Mouse (Mus musculus): Measurements from ENCODE around the gene Higd2a. TPM values are rescaled to one million over a fixed set of nuclear protein-coding genes. Genes with fewer than 3 reads are reported as not detected.
A peak's percentile ranks its signal among the peaks of the same experiment; 100 is the strongest.

Gene Higd2a
- polyA plus RNA-seq, 1 experiment from 2014 or later = 192 TPM

DNA sequence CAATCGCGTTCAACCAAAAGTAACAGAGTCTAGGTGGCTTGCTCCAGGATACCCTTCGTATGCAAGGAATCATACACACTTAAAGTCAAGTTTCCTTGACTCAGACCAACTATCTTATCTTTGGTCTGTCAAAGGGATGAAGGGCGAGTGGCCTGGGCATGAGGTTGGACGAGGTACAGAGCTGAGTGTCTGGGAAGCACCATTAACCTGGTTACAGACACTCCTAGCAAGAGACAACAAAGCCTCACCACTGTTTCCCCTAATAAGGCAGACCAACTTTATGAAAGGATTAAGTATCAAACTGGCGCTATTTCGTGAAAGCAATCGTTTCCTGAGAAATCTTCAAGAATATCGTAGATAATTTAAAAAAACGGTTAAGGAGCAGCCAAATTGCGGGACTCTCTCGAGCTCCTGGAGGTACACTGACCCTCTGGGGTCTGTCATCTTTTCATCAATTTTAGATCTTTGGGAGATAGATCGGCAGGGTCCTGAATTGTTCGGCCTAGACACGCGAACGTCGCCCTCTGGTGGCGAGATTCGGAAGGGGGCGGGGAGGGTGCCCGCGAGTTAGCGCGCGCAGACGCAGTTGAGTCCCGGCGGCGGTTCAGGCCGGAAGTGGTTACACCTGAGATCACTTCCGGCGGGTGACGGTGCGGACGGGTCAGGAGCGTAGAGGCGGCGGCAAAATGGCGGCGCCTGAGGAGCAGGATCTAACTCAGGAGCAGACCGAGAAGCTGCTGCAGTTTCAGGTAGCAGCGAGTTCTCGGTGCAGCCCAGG lies 31.3 kb downstream of the Higd2a start, which contains the start of gene Faf2:
Gene Faf2 (plus strand): TSS at position 630 of the 778 bp plus-strand sequence.
- no peaks in the 10 kb centered on the region for H3K9me3 ChIP-seq (ENCODE audit: control insufficient read depth, low read length)
- H3K9ac ChIP-seq (ENCODE audit: low read length) = peak within 1 kb of the TSS; percentile 99
- peak within 1 kb of the TSS; percentile 95 for H3K4me3 ChIP-seq (ENCODE audit: low read length)
- ATAC-seq (ENCODE audit: low read depth) = peak; percentile 99
- no peaks in the 10 kb centered on the region for H3K36me3 ChIP-seq (ENCODE audit: control insufficient read depth, insufficient read depth, low read length)
- no peaks in the 10 kb centered on the region for H3K27me3 ChIP-seq (ENCODE audit: control insufficient read depth, insufficient read depth, low read depth, low read length)
- H3K4me2 ChIP-seq (ENCODE audit: low read depth, low read length) = peak within 1 kb of the TSS; percentile 95
- 10% methylated on average over 44 of the region's 44 CpGs for WGBS
- H3K4me1 ChIP-seq (replicated peaks; ENCODE audit: control insufficient read depth, insufficient read depth, low read length) = peaks cover 8% of the 10 kb centered on the region
- H3K27ac ChIP-seq (ENCODE audit: low read length) = peak within 1 kb of the TSS; percentile 78

DNA sequence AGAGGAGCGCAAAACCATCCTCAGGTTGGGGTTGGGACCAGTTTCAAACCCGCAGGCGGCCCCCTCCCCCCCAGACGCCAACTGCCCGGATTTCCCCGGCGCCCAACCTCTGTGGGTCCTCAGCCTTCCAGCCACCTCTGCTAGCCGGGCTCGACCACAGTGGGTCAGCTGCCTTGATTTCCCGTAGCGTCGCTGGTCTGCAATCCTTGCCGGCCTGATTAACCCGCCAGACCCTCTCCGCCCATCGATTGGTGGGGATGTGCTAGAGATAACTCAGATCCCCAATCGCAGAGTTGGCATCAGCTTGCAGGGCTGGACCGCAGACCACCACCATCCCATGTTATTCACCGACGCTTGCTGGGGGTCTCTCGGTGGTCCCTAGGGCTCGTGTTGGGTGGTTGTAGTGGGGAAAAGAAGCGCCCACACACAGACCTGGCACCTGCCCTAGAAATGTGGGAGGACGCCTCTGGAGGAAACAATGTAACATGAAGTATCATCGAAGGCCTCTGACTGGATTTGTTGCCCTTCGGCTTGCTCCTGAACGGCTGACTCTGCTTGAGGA lies 32.0 kb downstream of the Higd2a start:
- peak overlapping the region; percentile 78 for H3K27ac ChIP-seq (ENCODE audit: low read length)
- H3K4me2 ChIP-seq (ENCODE audit: low read depth, low read length) = peak overlapping the region; percentile 95
- no peaks in the 10 kb centered on the region for H3K36me3 ChIP-seq (ENCODE audit: control insufficient read depth, insufficient read depth, low read length)
- no peaks in the 10 kb centered on the region for H3K9me3 ChIP-seq (ENCODE audit: control insufficient read depth, low read length)
- H3K4me3 ChIP-seq (ENCODE audit: low read length) = peak overlapping the region; percentile 95
- under 1% methylated on average over 23 of the region's 27 CpGs for WGBS
- H3K4me1 ChIP-seq (replicated peaks; ENCODE audit: control insufficient read depth, insufficient read depth, low read length) = peaks cover 8% of the 10 kb centered on the region
- no peaks in the 10 kb centered on the region for H3K27me3 ChIP-seq (ENCODE audit: control insufficient read depth, insufficient read depth, low read depth, low read length)
- H3K9ac ChIP-seq (ENCODE audit: low read length) = peak overlapping the region; percentile 99
- peak; percentile 63; the same call in 1 of the 2 replicates for ATAC-seq (ENCODE audit: low read depth)

DNA sequence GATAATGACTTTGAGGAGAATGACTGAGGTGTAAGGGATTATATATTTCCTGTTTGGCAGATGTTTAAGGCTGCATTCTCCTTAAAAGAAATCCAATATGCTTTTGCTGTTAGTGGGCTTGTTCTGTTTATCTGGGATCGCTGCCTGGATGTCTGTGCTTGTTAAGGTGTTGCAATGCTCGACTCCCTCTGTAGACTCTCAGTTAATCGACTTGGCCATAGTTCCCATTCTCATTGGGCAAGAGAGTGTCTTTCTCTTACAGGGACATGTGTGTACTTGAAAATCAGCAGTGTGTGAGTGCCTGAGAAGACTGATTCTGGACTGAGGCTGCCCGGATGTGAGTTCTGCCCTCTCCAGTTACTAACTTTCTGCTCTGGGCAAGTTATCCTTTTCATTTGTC lies 39.1 kb downstream of the Higd2a start:
- Histone ChIP-seq H3K27me3 (ENCODE audit: control insufficient read depth, insufficient read depth, low read depth, low read length) (no peaks in the 10 kb centered on the region), H3K4me3 (ENCODE audit: low read length) (no peak overlapping the region), H3K9me3 (ENCODE audit: control insufficient read depth, low read length) (no peaks in the 10 kb centered on the region), H3K27ac (ENCODE audit: low read length) (no peak overlapping the region), H3K4me2 (ENCODE audit: low read depth, low read length) (no peak overlapping the region), H3K9ac (ENCODE audit: low read length) (no peak overlapping the region), H3K36me3 (ENCODE audit: control insufficient read depth, insufficient read depth, low read length) (peaks cover 2% of the 10 kb centered on the region; the same call in 1 of the 2 replicates), H3K4me1 (replicated peaks; ENCODE audit: control insufficient read depth, insufficient read depth, low read length) (no peaks in the 10 kb centered on the region)
- WGBS = 60% methylated on average over 4 of the region's 4 CpGs
- peak; percentile 59; the same call in 1 of the 2 replicates for ATAC-seq (ENCODE audit: low read depth)

DNA sequence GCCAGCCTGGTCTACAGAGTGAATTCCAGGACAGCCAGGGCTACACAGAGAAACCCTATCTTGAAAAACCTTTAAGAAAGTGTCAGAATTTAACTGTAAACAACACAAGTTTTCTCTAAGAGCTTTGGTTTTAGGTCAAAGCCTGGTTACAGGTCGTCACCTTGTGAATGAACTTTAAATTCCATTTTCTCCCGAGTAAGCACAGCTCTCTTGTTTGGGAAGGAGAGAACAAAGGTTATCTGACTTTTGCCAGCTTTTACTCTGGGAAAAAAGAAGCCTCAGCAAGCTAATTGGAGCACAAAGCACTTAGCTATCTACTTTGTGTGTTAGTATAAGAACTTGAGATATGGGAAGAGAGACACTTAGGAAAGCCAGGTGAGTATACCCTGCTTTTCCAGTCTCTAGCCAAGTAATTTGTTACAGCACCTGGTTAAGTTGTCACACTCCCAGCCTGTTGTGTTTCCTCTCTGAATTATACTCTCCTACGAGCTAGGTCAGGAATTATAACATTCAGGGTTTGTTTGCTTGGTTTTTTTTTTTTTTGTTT lies 42.8 kb downstream of the Higd2a start:
- Histone ChIP-seq H3K27ac (ENCODE audit: low read length) (peak overlapping the region; percentile 21; the same call in 1 of the 2 replicates), H3K4me2 (ENCODE audit: low read depth, low read length) (no peak overlapping the region), H3K9ac (ENCODE audit: low read length) (no peak overlapping the region), H3K4me3 (ENCODE audit: low read length) (no peak overlapping the region), H3K9me3 (ENCODE audit: control insufficient read depth, low read length) (no peaks in the 10 kb centered on the region), H3K36me3 (ENCODE audit: control insufficient read depth, insufficient read depth, low read length) (peaks cover 6% of the 10 kb centered on the region; the same call in 1 of the 2 replicates), H3K4me1 (replicated peaks; ENCODE audit: control insufficient read depth, insufficient read depth, low read length) (no peaks in the 10 kb centered on the region), H3K27me3 (ENCODE audit: control insufficient read depth, insufficient read depth, low read depth, low read length) (no peaks in the 10 kb centered on the region)
- WGBS = 34% methylated on average over 3 of the region's 3 CpGs
- ATAC-seq (ENCODE audit: low read depth) = peak; percentile 62

DNA sequence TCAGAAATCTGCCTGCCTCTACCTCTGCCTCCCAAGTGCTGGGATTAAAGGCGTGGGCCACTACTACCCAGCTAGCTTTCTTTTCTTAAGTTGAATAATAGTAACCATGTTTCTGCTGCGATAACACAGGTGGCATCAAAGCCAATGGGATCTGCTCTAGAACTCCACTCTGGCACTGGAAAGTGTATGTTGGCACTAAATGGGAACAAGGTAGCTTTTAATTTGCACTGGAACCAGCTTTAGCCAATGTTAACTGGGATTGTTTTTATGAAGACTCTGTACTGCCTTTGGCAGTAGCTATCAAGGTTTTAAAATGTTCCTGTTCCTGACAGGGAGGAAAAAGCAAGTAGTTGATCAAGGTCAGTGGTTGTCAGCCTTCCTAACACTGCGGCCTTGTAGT lies 45.0 kb downstream of the Higd2a start:
- no peak for ATAC-seq (ENCODE audit: low read depth)
- H3K4me2 ChIP-seq (ENCODE audit: low read depth, low read length) = no peak overlapping the region
- 96% methylated on average over 3 of the region's 3 CpGs for WGBS
- H3K4me3 ChIP-seq (ENCODE audit: low read length) = no peak overlapping the region
- H3K36me3 ChIP-seq (ENCODE audit: control insufficient read depth, insufficient read depth, low read length) = peaks cover 14% of the 10 kb centered on the region
- no peak overlapping the region for H3K9ac ChIP-seq (ENCODE audit: low read length)
- H3K9me3 ChIP-seq (ENCODE audit: control insufficient read depth, low read length) = no peaks in the 10 kb centered on the region
- H3K27ac ChIP-seq (ENCODE audit: low read length) = no peak overlapping the region
- no peaks in the 10 kb centered on the region for H3K4me1 ChIP-seq (replicated peaks; ENCODE audit: control insufficient read depth, insufficient read depth, low read length)
- no peaks in the 10 kb centered on the region for H3K27me3 ChIP-seq (ENCODE audit: control insufficient read depth, insufficient read depth, low read depth, low read length)

Small RNA genes lying within 50 kb of the gene (microRNA-seq; reads per million reads assigned to microRNA genes)
- gene Gm24195 = not detected

Other genes starting within 250 kb of the Higd2a start
- 5.0 and 5.3 TPM in 2 replicates for gene Cplx2, start 218.9 kb upstream of the Higd2a start, polyA plus RNA-seq (2015; fragmentation: Nextera tagmentation; extraction: Ambion mirVana)
- 98.2 and 101 TPM in 2 replicates for gene Thoc3, start 121.4 kb upstream of the Higd2a start, polyA plus RNA-seq (2015; fragmentation: Nextera tagmentation; extraction: Ambion mirVana)
- gene Simc1, start 86.4 kb upstream of the Higd2a start, polyA plus RNA-seq (2015; fragmentation: Nextera tagmentation; extraction: Ambion mirVana) = 7.3 and 8.3 TPM in 2 replicates
- gene 4833439L19Rik, start 24.8 kb upstream of the Higd2a start, polyA plus RNA-seq (2015; fragmentation: Nextera tagmentation; extraction: Ambion mirVana) = 129 and 130 TPM in 2 replicates
- 25.3 and 28.6 TPM in 2 replicates for gene Arl10, start 15.2 kb upstream of the Higd2a start, polyA plus RNA-seq (2015; fragmentation: Nextera tagmentation; extraction: Ambion mirVana)
- 69.2 and 71.2 TPM in 2 replicates for gene Nop16, start 117 bp upstream of the Higd2a start, polyA plus RNA-seq (2015; fragmentation: Nextera tagmentation; extraction: Ambion mirVana)
- 46.2 and 47.8 TPM in 2 replicates for gene Cltb, start 21.1 kb downstream of the Higd2a start, polyA plus RNA-seq (2015; fragmentation: Nextera tagmentation; extraction: Ambion mirVana)
- gene Faf2, start 31.6 kb downstream of the Higd2a start, polyA plus RNA-seq (2015; fragmentation: Nextera tagmentation; extraction: Ambion mirVana) = 72.1 and 78.6 TPM in 2 replicates
- 44.7 and 49.4 TPM in 2 replicates for gene Rnf44, start 103.7 kb downstream of the Higd2a start, polyA plus RNA-seq (2015; fragmentation: Nextera tagmentation; extraction: Ambion mirVana)
- gene Cdhr2, start 111.3 kb downstream of the Higd2a start, polyA plus RNA-seq (2015; fragmentation: Nextera tagmentation; extraction: Ambion mirVana) = 0.30 TPM in 1 of 2 replicates, not detected in the other
- gene Gprin1, start 159.7 kb downstream of the Higd2a start, polyA plus RNA-seq (2015; fragmentation: Nextera tagmentation; extraction: Ambion mirVana) = 0.05 and 0.16 TPM in 2 replicates
- gene Sncb, start 176.4 kb downstream of the Higd2a start, polyA plus RNA-seq (2015; fragmentation: Nextera tagmentation; extraction: Ambion mirVana) = 0.31 TPM in 1 of 2 replicates, not detected in the other
- gene Eif4e1b, start 193.8 kb downstream of the Higd2a start, polyA plus RNA-seq (2015; fragmentation: Nextera tagmentation; extraction: Ambion mirVana) = not detected in 2 replicates
- gene Tspan17, start 199.2 kb downstream of the Higd2a start, polyA plus RNA-seq (2015; fragmentation: Nextera tagmentation; extraction: Ambion mirVana) = 19.6 and 21.0 TPM in 2 replicates